Mouse (Mus musculus): Measurements from ENCODE around the gene Glb1l. TPM values are rescaled to one million over a fixed set of nuclear protein-coding genes. Genes with fewer than 3 reads are reported as not detected.

Glb1l gene
- polyA plus RNA-seq, 1 experiment from 2014 or later: 14.8 TPM

DNA sequence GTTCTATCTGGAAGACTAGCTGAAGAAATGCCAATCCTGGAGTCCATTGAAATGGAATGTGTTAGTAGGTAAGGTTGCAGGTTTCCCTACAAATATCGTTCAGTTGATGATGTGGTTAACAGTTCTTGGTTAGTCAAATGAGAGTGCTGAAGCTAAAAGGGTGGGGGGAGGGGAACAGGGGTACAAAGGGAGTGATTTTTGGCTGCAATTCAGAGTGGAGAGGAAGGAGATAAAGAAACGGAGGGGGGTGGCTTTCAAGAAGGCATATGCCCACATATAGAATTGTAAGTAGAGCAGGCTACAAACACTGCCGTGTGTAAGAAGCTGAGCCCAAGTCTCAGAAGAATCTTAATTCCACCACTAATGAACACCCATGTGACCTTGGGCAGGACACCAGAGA lies 14.9 kb upstream of the Glb1l start:
- no peak overlapping the region for H3K27ac ChIP-seq (replicated peaks)
- no peak overlapping the region for H3K4me3 ChIP-seq
- H3K9me3 ChIP-seq (replicated peaks): no peaks in the 10 kb centered on the region
- DNase-seq (ENCODE audit: low spot score): no peak
- WGBS: 71% methylated on average over 3 of the region's 3 CpGs
- no peaks in the 10 kb centered on the region for H3K36me3 ChIP-seq
- H3K4me1 ChIP-seq: no peaks in the 10 kb centered on the region
- H3K27me3 ChIP-seq (ENCODE audit: low read depth, poor library complexity, severe bottlenecking): peaks cover 30% of the 10 kb centered on the region

- Histone ChIP-seq H3K27me3 (ENCODE audit: low read depth, poor library complexity, severe bottlenecking) (peaks cover 45% of the 10 kb centered on the region), H3K27ac (replicated peaks) (no peak overlapping the region), H3K36me3 (no peaks in the 10 kb centered on the region), H3K4me3 (no peak overlapping the region), H3K9me3 (replicated peaks) (no peaks in the 10 kb centered on the region), H3K4me1 (peaks cover 15% of the 10 kb centered on the region)
- no peak for DNase-seq (ENCODE audit: low spot score)
- 75% methylated on average over 6 of the region's 6 CpGs for WGBS
Measured at GRCm38 (mm10) chr1:75223532-75223931, 12.9 kb upstream of the Glb1l start.

DNA sequence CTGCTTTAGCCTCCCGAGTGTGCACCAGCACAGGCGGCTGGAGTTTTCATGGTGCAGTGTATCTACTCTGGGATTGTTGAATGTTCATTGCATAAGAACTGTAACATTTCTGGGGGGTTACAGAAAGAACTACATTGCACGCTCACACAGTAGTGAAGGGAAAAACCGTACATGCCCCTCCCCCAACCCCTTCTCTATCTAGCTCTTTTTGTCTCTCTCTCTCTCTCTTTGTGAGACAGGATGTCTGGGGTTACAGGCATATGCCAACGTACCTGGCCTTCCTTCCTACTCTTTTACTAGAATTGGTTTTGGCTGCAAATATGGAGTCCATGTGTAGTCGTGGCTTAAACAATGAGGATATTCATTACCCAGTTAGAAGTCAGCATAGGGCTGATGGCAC lies 12.3 kb upstream of the Glb1l start:
- no peak for DNase-seq (ENCODE audit: low spot score)
- H3K27me3 ChIP-seq (ENCODE audit: low read depth, poor library complexity, severe bottlenecking): peaks cover 52% of the 10 kb centered on the region
- no peak overlapping the region for H3K27ac ChIP-seq (replicated peaks)
- peaks cover 21% of the 10 kb centered on the region for H3K4me1 ChIP-seq
- WGBS: 85% methylated on average over 6 of the region's 6 CpGs
- H3K4me3 ChIP-seq: no peak overlapping the region
- no peaks in the 10 kb centered on the region for H3K9me3 ChIP-seq (replicated peaks)
- no peaks in the 10 kb centered on the region for H3K36me3 ChIP-seq

DNA sequence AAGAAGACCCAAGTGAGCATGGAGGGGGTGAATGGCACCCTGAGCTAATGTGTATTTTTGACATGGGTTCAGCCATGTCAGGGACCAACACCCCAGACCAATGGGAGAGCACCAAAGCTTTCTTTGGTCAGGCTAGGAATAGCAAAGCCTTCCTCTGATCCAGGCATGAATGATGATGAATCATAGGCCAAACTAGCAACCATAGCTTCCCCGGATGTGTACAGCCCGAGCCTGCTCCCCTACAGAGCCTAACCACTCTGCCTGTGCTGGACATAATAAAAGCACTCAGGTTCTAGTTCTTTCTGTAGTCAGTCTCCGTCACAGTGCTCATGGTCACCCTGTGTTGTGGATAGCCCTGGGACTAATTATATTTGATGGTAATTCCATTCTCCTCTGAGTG lies 10.9 kb upstream of the Glb1l start:
- no peak for DNase-seq (ENCODE audit: low spot score)
- Histone ChIP-seq H3K9me3 (replicated peaks) (no peaks in the 10 kb centered on the region), H3K27ac (replicated peaks) (no peak overlapping the region), H3K4me1 (peaks cover 22% of the 10 kb centered on the region), H3K27me3 (ENCODE audit: low read depth, poor library complexity, severe bottlenecking) (peaks cover 65% of the 10 kb centered on the region), H3K36me3 (no peaks in the 10 kb centered on the region), H3K4me3 (no peak overlapping the region)
- 77% methylated on average over 3 of the region's 3 CpGs for WGBS

GRCm38 (mm10) chr1:75219531-75219930 lies 8.9 kb upstream of the Glb1l start, which contains the start of gene Tuba4a:
Gene Tuba4a (minus strand): TSS chr1:75219865.
- peaks cover 22% of the 10 kb centered on the region for H3K4me1 ChIP-seq
- H3K27me3 ChIP-seq (ENCODE audit: low read depth, poor library complexity, severe bottlenecking): peaks cover 79% of the 10 kb centered on the region
- DNase-seq (ENCODE audit: low spot score): peak; percentile 56
- H3K9me3 ChIP-seq (replicated peaks): no peaks in the 10 kb centered on the region
- H3K4me3 ChIP-seq: peak within 1 kb of the TSS; percentile 66
- 0 out of 2 replicates have a peak within 1 kb of the TSS, but pooled peaks have one; percentile 17 for H3K27ac ChIP-seq (replicated peaks)
- 2% methylated on average over 34 of the region's 34 CpGs for WGBS
- H3K36me3 ChIP-seq: peaks cover 15% of the 10 kb centered on the region

DNA sequence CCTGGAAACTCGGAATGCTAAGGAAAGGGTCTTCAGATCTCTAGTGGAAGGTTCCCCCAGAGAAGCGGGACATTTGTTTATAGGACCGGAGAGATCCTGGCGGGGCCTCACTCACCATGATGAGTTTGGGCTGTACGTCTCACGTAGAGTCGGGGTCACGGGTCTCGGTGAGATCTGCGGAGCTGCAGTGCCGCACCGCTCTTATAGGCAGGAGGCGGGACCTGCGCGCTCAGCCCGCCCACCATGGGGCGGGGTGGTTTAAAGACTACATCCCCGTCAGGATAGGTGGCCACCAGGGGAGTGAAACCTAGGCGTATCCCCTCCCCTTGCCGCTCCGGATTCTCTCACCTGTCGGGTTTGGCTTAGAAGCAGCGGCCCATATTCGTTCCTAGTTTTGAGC lies 8.5 kb upstream of the Glb1l start:
- Histone ChIP-seq H3K27me3 (ENCODE audit: low read depth, poor library complexity, severe bottlenecking) (peaks cover 79% of the 10 kb centered on the region), H3K9me3 (replicated peaks) (no peaks in the 10 kb centered on the region), H3K4me1 (peaks cover 22% of the 10 kb centered on the region), H3K36me3 (peaks cover 20% of the 10 kb centered on the region), H3K4me3 (peak overlapping the region; percentile 66), H3K27ac (replicated peaks) (0 out of 2 replicates have a peak overlapping the region, but pooled peaks have one; percentile 9)
- 0% methylated on average over 24 of the region's 24 CpGs for WGBS
- DNase-seq (ENCODE audit: low spot score): peak; percentile 64

DNA sequence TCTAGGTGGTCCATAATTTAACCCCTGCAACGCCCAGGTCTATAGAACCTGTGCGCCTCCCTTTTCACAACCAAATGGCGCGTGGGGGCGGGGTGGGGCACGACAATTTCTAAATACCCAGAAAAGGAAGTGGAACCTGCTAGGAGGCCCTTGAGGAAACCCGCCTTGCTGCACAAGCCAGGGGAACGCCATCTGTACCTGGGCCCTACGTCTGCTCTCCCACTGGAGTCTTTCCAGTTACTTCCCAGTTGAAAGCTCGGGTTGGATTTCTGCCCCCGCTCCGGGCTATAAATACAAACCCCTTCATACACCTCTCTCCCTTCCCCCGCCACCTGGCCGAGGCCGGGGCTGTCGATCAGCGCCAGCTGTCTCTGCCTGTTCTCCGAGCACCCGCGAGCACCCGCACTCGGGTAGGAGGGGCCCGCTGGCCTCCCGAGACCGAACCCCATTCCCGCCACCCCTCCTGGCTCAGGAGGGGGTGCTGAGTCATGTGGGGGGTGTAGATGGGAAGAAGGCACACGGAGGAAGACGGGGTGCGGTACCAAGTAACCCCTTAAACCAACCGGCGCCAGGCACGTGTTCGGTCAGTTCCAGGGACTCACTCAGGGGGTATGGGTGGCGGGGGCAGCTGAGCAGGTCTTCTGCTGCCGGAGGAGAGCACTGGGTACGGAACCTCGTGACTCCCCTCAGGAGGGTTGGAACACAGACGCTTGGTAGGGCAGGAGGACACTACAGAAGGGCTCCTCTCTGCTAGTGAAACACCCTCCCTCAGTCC lies 7.8 kb upstream of the Glb1l start:
- peaks cover 22% of the 10 kb centered on the region for H3K4me1 ChIP-seq
- H3K4me3 ChIP-seq: peak overlapping the region; percentile 66
- no peaks in the 10 kb centered on the region for H3K9me3 ChIP-seq (replicated peaks)
- WGBS: 1% methylated on average over 38 of the region's 38 CpGs
- peaks cover 79% of the 10 kb centered on the region for H3K27me3 ChIP-seq (ENCODE audit: low read depth, poor library complexity, severe bottlenecking)
- peaks cover 27% of the 10 kb centered on the region for H3K36me3 ChIP-seq
- H3K27ac ChIP-seq (replicated peaks): 0 out of 2 replicates have a peak overlapping the region, but pooled peaks have one; percentile 17
- DNase-seq (ENCODE audit: low spot score): peak; percentile 32

DNA sequence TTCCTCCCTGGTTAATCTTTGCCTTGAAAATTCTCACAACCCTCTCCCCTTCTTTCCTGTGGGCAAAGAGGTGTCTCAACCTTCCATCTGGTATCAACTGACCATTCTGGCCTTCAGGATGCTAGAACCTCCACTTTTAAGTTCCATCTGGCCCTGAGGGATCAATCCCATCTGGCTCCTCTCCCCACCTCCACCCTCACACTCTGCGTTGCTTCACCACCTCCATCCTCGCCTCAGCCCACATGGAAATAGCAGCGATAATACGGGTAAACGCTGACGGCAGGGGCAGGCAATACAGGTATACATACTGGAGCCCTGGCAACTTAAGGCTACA lies 7.2 kb upstream of the Glb1l start:
- WGBS: 7% methylated on average over 6 of the region's 6 CpGs

GRCm38 (mm10) chr1:75216797-75217585 lies 6.4 kb upstream of the Glb1l start:
- Histone ChIP-seq H3K27me3 (ENCODE audit: low read depth, poor library complexity, severe bottlenecking) (peaks cover 68% of the 10 kb centered on the region), H3K4me1 (peaks cover 34% of the 10 kb centered on the region), H3K36me3 (peaks cover 41% of the 10 kb centered on the region), H3K9me3 (replicated peaks) (no peaks in the 10 kb centered on the region), H3K4me3 (no peak overlapping the region), H3K27ac (replicated peaks) (no peak overlapping the region)
- WGBS: 82% methylated on average over 13 of the region's 13 CpGs
- no peak for DNase-seq (ENCODE audit: low spot score)

More for the DNA sequence above, 7.2 kb upstream of the Glb1l start:
- Histone ChIP-seq H3K27me3 (ENCODE audit: low read depth, poor library complexity, severe bottlenecking) (peaks cover 76% of the 10 kb centered on the region), H3K4me3 (peak overlapping the region; percentile 66), H3K36me3 (peaks cover 32% of the 10 kb centered on the region), H3K27ac (replicated peaks) (no peak overlapping the region), H3K9me3 (replicated peaks) (no peaks in the 10 kb centered on the region), H3K4me1 (peaks cover 25% of the 10 kb centered on the region)
- no peak for DNase-seq (ENCODE audit: low spot score)

GRCm38 (mm10) chr1:75215785-75216184 lies 5.2 kb upstream of the Glb1l start:
- Histone ChIP-seq H3K9me3 (replicated peaks) (no peaks in the 10 kb centered on the region), H3K27me3 (ENCODE audit: low read depth, poor library complexity, severe bottlenecking) (peaks cover 56% of the 10 kb centered on the region), H3K4me1 (peaks cover 43% of the 10 kb centered on the region), H3K36me3 (peaks cover 44% of the 10 kb centered on the region), H3K27ac (replicated peaks) (no peak overlapping the region), H3K4me3 (no peak overlapping the region)
- 95% methylated on average over 9 of the region's 9 CpGs for WGBS
- no peak for DNase-seq (ENCODE audit: low spot score)

- Histone ChIP-seq H3K27ac (replicated peaks) (no peak overlapping the region), H3K4me3 (no peak overlapping the region), H3K36me3 (peaks cover 44% of the 10 kb centered on the region), H3K27me3 (ENCODE audit: low read depth, poor library complexity, severe bottlenecking) (peaks cover 47% of the 10 kb centered on the region), H3K9me3 (replicated peaks) (no peaks in the 10 kb centered on the region), H3K4me1 (peaks cover 48% of the 10 kb centered on the region)
- 83% methylated on average over 5 of the region's 5 CpGs for WGBS
- DNase-seq (ENCODE audit: low spot score): no peak
Measured at GRCm38 (mm10) chr1:75214886-75215285, 4.3 kb upstream of the Glb1l start.

GRCm38 (mm10) chr1:75214442-75214841 lies 3.8 kb upstream of the Glb1l start:
- no peaks in the 10 kb centered on the region for H3K9me3 ChIP-seq (replicated peaks)
- H3K4me3 ChIP-seq: no peak overlapping the region
- H3K4me1 ChIP-seq: peaks cover 48% of the 10 kb centered on the region
- H3K27me3 ChIP-seq (ENCODE audit: low read depth, poor library complexity, severe bottlenecking): peaks cover 42% of the 10 kb centered on the region
- 89% methylated on average over 2 of the region's 2 CpGs for WGBS
- DNase-seq (ENCODE audit: low spot score): no peak
- H3K36me3 ChIP-seq: peaks cover 44% of the 10 kb centered on the region
- H3K27ac ChIP-seq (replicated peaks): no peak overlapping the region

DNA sequence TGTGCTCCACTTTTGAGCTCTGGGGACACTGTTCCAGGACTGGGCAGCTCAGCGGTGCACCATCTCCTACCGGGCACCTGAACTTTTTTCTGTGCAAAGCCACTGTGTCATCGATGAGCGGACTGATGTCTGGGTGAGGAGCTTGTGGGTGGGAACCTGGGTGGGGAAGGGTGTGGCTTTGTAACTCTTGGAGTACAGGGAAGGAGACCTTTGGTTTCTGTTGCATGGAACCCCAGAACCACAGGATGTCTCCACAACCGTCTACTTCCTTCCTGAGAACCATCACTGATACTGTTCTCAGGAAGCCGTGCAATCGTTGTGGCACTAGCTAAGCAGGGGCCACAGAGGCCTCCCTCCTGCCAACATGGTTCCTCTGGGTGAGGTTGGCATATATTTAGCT lies 2.5 kb upstream of the Glb1l start:
- no peaks in the 10 kb centered on the region for H3K9me3 ChIP-seq (replicated peaks)
- 90% methylated on average over 7 of the region's 7 CpGs for WGBS
- H3K4me3 ChIP-seq: no peak overlapping the region

More for the DNA sequence above, 2.5 kb upstream of the Glb1l start:
- H3K4me1 ChIP-seq: peaks cover 47% of the 10 kb centered on the region
- peaks cover 44% of the 10 kb centered on the region for H3K36me3 ChIP-seq
- no peak for DNase-seq (ENCODE audit: low spot score)
- H3K27ac ChIP-seq (replicated peaks): no peak overlapping the region
- peaks cover 35% of the 10 kb centered on the region for H3K27me3 ChIP-seq (ENCODE audit: low read depth, poor library complexity, severe bottlenecking)

All from midbrain, embryonic 10.5 days (tissue).